Mouse (Mus musculus) ES-CJ7 (cell line): ENCODE measurements around the gene Samd8.

ENCODE experiments used
- DNase-seq: peaks from one replicate; pipeline ENCODE4 v3.0.0; 2011; ENCODE audit warnings: low read depth, low spot score

Samd8 gene

DNA sequence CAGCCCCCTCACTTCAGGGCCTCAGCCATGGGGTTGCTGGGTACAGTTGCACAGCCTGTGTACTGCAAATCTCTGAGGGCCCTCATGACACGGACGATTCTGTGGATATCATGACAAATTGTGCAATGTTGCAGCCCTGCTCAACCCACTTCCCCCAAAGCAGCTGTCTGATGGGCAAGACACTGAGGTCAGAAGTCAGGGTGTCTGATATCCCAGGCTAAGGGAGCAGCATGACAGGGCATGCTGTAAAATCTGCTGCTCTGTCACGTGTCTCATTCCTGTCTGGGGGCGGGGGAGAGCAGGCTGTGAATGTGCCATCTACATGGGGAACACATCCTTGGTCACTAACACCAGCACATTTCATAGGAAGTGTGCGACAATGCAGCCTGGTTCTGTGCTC, 5.2 kb upstream of the Samd8 start:
- DNase-seq = no peak

DNA sequence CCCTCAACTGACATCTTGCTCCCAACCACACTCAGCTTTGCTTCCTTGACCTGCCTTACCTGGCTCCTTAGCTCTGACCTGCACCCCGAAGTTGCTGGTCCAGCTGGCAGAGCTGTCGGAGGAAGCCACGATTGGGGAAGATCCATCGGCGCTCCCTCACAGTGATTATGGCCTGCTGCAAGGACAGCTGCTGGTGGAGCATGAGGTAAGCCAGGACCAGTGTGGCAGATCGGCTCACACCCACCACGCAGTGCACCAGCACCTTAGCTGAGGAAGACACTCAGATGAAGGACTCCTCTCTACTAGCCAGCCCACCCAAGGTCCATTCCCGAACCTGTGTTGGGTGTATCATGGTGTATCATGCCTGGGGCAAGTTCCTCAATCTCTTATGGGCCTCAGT, 4.1 kb upstream of the Samd8 start:
- no peak for DNase-seq

DNA sequence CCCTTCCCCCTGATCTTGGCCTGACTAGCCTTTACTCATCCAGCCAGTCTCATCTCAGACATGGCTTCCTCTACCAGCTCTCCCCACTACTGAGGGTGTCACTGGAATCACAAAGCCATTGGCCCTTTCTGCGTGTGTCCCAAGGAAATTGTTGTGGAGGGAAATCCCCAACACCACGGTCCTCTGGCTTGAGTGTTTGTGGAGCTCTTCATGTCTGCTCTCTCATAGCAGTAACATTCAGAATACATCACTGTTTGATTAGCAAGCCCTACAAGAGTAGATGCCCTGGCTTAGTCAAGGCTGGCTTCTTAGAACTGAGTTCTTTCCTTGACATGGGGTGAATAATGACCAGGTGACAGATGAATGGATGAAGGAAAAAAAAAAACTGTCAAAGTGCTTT, 3.5 kb upstream of the Samd8 start:
- DNase-seq = no peak

DNA sequence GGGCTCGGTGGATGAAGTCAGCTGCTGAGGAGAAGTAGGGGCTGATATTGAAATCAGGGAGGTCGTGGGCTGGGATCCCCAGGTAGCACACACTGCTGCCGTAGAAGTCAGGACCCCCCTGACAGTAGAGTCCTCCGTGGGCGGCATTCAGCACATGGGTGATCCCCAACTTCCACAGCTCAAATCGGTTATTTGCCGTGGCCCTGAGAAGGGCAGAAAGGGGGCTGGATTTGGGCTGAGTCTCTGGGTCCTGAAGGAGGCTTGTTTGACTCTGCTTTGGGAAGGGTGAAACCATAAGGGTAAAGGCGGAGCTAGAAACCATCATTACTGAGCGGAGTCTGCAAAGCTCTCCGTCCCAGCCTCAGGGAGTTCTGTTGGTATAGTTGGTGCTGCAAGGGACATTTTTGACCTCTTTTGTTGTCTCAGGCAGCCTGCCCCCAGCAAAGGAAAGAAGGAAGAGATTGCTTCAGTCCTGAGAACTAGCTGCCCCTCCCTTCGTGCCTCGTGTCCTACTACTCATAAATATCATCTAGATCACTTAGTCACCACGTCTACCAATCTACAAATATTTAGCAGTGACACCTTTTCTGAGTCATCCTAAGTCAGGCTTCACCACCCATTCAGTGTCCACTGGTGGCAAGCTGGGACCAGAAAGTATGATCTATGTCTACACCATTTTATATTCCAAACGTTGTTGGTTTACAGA, 2.7 kb upstream of the Samd8 start:
- no peak for DNase-seq

DNA sequence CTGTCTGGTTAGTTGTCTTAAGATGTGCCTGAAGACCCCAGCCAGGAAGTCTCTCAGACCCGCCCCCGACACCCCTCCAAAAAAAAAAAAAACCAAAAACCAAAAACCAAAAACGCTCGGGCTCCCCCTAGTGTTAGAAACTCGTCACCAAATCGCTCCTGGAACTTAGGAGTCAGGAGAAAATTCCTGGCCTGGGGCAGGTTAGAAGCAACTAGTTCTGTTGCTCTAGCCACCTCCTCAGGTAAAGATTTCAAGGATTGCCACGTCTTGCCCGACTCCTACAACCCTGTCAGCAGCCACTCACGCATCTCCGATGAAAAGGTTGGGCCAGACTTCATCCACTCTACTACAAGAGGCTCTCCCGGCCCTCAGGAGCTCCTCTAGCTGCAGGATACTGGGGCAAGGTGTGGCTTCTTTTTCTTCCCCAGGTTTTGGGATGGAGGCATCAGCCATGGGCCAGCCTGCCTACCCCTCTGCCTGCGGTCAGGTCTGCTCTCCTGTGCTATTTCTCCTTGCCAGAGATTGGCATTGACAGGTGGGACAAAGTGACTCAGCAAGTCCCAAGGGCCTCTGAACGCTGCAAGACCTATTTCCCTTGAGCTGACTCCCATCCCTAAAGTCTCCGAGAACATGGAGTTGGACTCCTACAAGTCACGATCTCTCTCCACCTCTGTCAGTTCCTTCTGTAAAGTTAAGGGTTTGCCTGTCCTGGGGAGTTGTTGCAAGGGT, 2.0 kb upstream of the Samd8 start:
- DNase-seq = peak; percentile 53

DNA sequence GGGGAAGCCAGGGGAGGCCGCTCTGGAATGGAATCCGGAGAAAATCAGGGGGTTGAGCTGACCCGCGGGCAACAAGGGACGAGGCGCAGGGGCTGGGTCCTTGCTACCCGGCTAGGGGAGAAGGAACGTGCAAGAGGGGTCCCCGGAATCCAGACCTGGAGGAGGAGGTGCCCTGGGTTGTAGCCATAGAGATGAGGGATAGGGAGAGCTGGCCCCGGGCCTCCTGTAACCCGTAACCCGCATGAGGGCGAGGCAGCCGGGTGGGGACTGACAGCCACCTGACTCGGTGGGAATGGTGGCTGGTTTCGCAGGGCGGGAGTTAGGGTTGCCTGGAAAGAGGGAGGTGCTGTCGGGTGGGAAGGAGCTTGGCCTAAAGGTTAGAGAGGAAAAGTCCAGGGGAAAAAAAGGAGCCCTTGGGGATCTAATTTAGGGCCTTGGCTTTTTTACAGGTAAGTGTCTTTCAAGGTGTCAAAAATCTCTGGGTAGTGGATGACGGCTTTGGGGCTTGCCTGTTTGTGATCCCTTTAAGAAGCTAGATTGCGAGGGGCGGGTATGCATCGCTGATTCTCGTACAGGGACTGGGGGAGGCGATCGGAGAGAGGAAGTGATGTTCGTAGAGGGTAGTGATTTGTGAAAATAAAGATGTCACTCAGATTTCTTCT, 681 bp downstream of the Samd8 start, which contains the start of gene Dusp13:
Gene Dusp13 (minus strand): TSS at position 301 of the 662 bp plus-strand sequence.
- peak; percentile 45 for DNase-seq

DNA sequence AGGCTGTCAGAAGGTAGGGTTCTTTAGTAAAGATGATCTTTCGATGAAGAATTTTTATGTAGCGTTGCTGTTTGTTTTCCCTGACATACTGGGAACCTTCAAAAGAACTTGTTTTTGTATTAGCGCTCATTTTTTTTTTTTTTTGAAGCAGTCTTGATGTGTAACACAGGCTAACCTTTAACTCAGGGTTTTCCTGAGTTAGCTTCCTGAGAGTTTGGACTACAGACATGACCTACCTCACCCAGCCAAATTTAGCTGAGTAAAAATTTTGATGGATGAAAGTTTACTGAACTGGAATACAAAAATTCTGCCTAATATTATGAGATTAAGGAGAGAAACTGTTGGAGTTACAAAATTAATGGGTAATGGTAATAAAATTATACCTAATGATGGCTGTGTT, 2.1 kb downstream of the Samd8 start:
- no peak for DNase-seq

DNA sequence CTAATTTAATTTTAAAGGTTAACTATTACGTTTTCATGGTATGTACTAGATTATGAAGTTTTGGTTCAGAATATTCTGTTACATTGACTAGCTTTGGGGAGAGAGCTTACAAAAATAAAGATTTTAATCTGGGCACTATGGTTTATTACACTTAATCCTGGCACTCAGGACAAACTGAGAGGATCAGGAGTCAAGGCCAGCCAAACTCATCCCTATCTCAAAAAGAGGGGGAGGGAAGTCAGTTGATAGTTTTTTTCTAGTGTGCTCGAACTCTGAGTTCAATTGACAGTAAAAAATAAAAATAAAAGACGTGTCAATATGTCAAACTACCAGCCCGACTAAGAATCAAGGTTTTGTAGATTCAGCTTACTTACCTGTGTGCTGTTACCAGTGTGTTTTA, 3.0 kb downstream of the Samd8 start:
- DNase-seq = no peak

DNA sequence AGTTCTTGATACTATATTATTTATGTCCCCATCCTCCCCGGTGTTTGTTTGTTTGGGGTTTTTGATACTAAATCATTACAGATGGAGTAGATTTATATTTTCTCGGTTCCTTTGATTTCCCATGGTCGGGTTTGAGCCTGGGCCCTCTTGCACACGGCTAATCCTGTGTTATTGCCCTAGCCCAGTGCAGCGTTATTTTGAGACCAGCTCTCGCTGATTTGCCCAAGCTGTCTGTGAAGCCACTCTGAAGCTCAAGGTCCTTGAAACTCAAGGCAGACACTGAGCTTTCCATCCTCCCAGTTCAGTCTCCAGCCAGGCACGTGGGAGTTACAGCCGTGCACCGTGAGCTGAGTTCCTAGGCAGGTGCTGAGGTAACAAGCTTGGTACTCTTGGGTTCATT, 11.2 kb downstream of the Samd8 start:
- DNase-seq = no peak

DNA sequence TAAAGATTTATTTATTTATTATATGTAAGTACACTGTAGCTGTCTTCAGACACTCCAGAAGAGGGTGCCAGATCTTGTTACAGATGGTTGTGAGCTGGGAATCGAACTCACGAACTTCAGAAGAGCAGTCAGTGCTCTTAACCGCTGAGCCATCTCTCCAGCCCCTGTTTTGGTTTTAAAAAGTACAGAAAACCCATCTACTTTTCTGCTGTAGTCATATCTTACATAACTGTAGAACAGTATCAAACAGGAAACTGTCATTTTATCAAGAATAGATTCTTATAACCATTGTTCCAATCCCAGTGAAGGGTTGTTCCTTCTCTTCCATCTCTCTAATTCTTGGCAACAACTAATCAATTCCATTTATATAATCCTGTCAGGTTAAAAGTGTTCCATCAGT, 13.4 kb downstream of the Samd8 start:
- DNase-seq = no peak

DNA sequence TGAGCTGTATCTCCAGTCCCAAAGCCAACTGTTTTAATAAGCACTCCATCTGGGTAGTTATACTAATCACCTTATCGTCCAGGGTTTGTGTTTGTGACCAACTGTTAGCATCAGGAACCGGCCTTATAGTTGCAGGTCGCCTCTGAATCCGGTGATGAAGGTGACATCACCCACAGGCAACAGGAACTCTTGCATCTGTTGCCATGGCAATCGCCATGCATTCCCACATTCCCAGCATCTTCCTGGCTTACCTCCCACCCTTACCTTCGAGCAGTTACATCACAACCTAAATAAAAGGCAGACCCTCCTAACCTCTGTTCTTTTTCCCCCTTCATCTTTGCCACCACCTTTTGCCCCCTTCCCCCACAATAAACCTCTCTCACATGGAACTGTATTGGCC, 14.3 kb downstream of the Samd8 start:
- DNase-seq = no peak

DNA sequence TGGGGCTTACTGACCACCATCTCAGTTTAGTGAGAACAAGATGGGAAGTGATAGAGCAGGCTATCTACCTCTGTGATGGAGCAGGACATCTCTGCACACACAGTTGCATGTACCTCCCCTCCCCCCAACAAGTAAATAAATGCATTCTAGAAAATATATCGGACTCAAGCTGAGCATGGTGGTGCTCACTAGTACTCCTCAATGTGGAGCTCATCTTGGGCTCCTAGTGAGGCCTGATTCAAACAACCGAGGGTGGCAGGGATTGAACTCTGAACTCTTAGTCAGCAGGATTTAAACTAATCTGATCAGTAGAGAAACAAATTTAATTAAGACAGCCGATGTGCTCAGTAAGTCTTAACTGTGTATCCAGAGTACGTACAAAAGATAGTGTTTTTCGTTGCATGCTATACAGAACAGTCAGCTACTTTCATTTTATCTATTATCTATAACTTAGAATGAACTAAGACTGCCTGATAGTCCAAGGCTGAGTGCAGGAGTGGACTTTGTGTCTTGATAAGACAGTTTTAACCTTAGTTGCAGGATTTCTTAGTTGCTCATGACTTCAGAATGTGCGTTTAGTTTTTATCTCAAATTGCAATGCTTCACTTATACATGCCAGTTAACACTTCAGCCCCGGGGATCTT, 15.5 kb downstream of the Samd8 start:
- DNase-seq = no peak

DNA sequence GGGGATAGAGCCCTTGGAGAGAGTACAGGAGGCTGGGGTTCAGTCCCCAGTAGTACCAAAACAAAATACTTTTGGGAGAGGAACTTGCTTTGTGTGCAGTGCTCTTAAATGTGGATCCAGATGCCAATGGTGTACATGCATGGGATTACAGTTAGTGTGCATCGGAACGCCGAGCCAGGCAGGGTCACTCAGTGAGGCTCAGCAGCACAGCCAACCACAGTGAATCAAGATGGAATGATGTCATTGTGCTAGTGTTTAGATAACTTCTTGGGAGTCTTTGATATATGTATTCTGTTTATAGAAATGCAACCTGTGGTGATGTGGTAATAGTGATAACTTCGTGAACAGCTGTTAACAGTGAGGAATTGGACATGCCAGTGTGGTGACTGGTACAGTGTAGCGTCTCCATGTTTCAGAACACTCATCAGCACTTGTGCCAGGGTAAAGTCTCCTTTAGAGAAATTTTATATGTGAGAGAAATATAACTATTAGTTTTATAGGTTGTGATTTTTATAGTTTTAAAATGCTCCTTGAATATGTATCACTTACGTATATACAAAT, 16.1 kb downstream of the Samd8 start:
- no peak for DNase-seq

DNA sequence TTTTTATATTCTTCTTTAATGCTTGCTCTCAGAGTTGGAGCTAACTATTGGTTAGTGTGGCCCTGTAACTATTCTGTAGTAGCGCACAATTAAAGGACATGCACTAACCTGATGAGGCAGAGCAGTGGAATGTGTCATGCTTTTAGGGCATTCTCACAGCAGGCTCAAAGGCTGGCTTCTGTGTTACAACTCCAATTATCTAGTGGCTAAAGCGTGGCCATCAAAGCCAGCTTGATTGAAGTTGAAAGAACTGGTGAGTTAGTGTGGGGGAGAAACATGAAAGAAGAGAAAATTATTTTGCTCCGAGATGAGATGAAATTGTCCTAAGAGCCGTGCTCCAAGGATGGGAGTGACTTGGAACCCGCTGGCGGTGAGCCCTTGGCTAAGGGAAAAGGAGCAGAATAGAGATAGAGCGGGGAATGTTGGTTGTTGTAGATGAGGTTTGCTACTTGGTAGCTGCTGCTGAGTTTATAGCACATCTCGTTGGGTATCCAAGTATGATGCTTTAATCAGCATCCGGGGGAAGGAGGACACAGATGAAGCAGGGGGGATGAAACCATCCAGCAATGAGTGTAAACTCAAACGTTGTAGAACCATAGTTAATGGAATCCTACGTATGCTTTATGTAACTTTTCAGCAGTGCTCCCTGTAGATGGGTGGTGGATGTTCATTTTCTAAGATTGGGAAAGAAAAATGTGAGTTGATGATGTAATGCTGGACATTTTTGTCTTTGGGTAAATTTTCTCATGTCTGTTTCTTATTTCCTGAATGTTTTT, 22.4 kb downstream of the Samd8 start:
- DNase-seq = no peak

DNA sequence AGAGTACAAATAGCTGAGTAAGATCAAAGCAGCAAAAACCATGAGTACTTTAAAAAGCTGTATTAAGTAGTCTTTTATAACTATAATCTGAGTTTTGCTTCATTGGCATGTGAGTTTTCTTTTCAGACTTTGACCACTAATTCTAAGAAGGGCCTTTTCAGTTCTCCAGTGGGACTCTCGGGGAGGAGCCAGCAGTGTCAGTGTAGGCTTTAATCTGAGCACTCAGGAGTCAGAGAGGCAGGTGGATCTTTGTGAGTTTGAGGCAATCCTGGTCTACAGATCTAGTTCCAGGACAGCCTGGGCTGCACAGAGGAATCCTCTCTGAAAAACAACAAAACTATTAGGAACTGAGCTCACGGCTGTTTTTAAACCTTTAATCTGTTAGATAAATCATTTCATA, 23.6 kb downstream of the Samd8 start:
- no peak for DNase-seq

DNA sequence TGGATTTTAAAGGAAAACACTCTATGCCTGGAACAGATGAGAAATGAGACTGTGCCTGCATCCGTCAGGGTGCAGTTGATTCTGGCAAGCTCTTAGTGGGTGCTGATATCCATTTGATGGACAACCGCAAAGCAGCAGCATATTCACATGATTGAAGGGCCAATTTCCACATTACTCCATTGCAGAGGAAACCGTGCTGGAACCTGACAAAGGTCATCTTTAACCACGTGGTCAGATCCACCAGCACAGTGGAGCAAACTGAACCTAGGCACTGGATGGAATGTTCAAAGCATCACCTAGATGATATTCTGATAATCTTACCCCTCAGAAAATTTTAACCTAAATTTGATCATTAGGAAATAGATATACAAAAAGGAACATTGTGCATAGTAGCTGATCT, 25.9 kb downstream of the Samd8 start:
- DNase-seq = no peak

DNA sequence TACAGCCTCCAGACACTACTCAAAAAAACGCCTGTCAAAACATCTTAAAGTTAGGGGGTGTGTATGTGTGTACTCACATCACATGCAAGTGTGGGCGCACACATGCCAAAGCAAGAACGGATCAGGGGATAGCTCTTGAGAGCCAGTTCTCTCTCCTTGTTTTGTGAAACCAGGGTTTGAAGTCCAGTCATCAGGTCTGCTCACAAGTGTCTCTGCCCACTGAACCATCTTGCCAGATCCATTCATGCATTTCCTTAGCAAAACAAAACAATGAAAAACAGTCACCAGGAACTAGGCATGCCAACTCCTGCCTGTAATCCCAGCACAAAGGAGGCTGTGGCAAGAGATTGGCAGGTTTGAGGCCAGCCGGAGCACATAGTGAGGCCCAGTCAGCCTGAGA, 36.2 kb downstream of the Samd8 start:
- no peak for DNase-seq

DNA sequence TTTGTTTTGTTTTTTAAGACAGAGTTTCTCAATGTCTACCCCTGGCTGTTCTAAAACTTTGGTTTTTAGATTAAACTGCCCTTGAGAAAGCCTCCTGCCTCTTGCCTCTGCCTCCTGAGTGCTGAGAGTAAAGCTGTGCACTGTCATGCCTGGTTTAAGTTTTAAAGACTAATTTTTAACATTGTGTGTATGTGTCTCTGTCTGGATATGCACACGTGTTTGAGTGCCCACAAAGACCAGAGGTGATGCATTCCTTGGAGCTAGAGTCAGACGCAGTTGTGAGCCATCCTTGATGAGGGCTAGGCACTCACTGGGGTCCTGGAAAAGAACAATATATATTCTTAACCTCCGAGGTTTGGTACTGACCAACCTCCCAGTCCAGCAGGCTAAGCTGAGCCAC, 37.0 kb downstream of the Samd8 start:
- no peak for DNase-seq

DNA sequence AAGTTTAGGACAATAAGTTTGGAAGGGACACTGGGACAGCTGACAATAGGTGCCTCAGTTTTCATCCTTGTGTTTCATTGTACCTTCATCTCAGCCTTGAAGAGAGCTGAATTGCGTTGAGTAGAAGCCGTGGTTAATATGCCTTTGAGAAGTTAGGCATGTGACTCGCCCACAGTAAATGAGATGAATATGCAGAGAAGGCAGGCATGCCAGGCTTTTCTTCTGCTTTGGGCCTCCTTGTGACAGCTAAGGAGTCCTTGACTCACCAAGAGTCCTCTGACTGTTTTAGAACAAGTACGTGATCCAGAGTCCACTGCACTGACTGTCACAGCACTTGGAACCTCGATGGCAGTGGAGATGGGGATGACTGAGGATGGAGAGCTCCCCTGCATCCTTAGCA, 37.8 kb downstream of the Samd8 start:
- DNase-seq = no peak

DNA sequence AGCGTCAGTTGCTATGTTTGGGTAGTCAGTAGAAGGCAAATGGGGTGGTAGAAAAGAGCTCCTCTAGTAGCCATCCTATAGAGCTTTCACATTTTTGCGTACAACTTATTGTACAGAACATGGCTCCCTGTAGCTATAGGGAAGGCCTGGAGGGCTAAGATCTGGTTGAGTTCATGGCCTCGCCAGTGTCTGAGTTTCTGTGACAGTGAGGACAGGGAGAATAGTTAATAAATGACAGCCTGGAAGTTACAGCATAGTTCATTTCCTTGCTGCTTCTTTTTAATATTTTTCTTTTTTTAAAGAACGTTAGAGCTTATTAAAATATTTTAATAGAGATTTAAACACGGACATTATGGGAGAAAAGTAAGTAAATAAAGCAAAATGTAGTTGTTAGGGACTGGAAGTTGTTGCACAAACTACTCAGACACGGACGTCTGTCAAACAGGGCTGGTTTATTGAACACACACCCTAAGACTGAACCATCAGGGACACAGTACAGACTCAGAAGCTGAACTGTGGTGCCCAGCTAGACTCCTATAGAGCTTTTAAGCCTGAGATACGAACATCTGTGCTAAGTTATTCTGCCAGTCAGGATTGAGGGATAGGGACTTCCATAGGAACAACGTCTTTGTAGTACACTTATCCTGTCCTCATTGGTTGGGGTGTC, 40.4 kb downstream of the Samd8 start:
- DNase-seq = no peak

DNA sequence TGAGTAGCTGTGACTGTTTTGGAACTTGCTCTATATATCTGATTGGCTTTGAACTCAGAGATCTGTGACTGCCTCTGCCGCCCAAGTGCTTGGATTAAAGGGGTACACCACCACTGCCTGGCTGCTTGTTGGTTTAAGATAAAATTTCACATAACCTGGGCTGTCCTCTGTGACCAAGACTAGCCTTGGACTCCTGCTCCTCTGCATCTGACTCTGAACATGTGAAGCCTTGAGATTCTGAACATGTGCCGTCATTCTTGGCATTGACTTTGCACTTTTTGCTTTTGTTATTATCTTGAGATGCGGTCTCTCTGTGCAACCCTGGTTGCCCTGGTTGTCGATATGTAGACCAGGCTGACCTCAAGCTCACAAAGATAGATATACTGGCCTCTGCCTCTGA, 41.4 kb downstream of the Samd8 start:
- DNase-seq = no peak
